Mouse (Mus musculus) brain, embryonic 14.5 days (tissue): ENCODE measurements at regions not wholly inside any gene's neighbourhood (a gene's known extent, or its start where the extent isn't known, plus 50 kb on each side); places are given as distances from the start of the nearest gene placed in this dataset.

Experiments used
- CTCF ChIP-seq: fragments of 200-500 bp; IDR thresholded peaks from 2 replicates; pipeline ENCODE4 v1.5.1; 2012; ENCODE audit warnings: inconsistent platforms, mild to moderate bottlenecking, moderate library complexity, borderline replicate concordance; ENCODE audit not compliant: insufficient read depth, insufficient read length; ENCODE audit errors: extremely low read depth
- POLR2A ChIP-seq: fragments of 200-500 bp; IDR thresholded peaks from 2 replicates; pipeline ENCODE4 v1.6.1; 2012; ENCODE audit warnings: mild to moderate bottlenecking, inconsistent platforms, borderline replicate concordance; ENCODE audit not compliant: poor library complexity, insufficient read depth, insufficient read length, severe bottlenecking; ENCODE audit errors: extremely low read depth

- TF ChIP-seq CTCF (no peak), POLR2A (no peak)
Measured at GRCm38 (mm10) chr1:137591891-137592290, 583.6 kb downstream of the Ptprc start.
